In the genomic region with DNA sequence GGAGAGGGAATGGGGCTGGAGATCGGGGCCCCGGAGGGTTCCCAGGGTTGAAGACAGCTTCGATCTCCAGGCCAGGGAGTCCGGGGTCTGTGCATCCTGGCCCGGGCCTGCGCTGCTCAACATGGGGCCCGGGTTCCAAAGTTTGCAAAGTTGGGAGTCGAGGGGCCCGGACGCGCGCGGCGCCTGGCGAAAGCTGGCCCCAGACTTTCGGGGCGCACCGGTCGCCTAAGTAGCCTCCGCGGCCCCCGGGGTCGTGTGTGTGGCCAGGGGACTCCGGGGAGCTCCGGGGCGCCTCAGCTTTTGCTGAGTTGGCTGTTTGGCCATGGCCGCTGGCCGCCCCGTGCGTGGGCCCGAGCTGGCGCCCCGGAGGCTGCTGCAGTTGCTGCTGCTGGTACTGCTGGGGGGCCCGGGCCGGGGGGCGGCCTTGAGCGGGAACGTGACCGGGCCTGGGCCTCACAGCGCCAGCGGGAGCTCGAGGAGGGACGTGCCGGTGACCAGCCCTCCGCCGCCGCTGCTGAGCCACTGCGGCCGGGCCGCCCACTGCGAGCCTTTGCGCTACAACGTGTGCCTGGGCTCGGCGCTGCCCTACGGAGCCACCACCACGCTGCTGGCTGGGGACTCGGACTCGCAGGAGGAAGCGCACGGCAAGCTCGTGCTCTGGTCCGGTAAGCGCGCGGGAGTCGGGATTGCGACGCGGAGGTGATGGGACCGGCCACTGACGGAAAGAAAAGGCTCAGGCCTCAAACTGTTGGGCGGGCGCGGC, we compare ENCODE assay signal across 8 mouse cellular contexts. TPM values are rescaled to one million over a fixed set of nuclear protein-coding genes. Genes with fewer than 3 reads are reported as not detected.
DNase-seq lines count a peak whose midpoint lies in the region; ATAC-seq and TF ChIP-seq lines count a peak whose summit lies in the region.

No protein-coding gene starts in this region.

- H3K9ac ChIP-seq in hindbrain, embryonic 16.5 days (ENCODE audit: low read depth, low read length) = peak overlapping the region; percentile 81
- H3K9ac ChIP-seq in liver, embryonic 12.5 days = peak overlapping the region; percentile 82

- no peaks in the 10 kb centered on the region for H3K27me3 ChIP-seq in hindbrain, embryonic 16.5 days (replicated peaks; ENCODE audit: control insufficient read depth, insufficient read depth, low read length)
- H3K27me3 ChIP-seq in liver, embryonic 12.5 days (replicated peaks) = peaks cover 75% of the 10 kb centered on the region
- no peaks in the 10 kb centered on the region for H3K27me3 ChIP-seq in myocyte (ENCODE audit: control insufficient read depth, insufficient read depth, insufficient read length)

- WGBS in hindbrain, embryonic 16.5 days = under 1% methylated on average over 63 of the region's 75 CpGs
- WGBS in liver, embryonic 12.5 days (ENCODE audit: insufficient replicate concordance) = under 1% methylated on average over 75 of the region's 75 CpGs

- no peak for TF ChIP-seq CTCF in layer of hippocampus, adult 2 months (conservative IDR thresholded peaks at IDR 0.05)

- H3K4me1 ChIP-seq in brown adipose tissue, adult 24 weeks (ENCODE audit: control insufficient read depth, insufficient read depth, insufficient read length, low read length) = no peaks in the 10 kb centered on the region; the same call in 1 of the 2 replicates
- peaks cover 11% of the 10 kb centered on the region; the same call in 1 of the 2 replicates for H3K4me1 ChIP-seq in hindbrain, embryonic 16.5 days (ENCODE audit: control insufficient read depth, insufficient read depth, low read depth, low read length)
- peaks cover 26% of the 10 kb centered on the region for H3K4me1 ChIP-seq in liver, embryonic 12.5 days

- peak overlapping the region; percentile 69 for H3K4me3 ChIP-seq in layer of hippocampus, adult 2 months
- H3K4me3 ChIP-seq in brown adipose tissue, adult 24 weeks (ENCODE audit: insufficient read depth, low read depth, low read length) = peak overlapping the region; percentile 65
- H3K4me3 ChIP-seq in hindbrain, embryonic 16.5 days (ENCODE audit: low read length) = peak overlapping the region; percentile 74
- peak overlapping the region; percentile 69 for H3K4me3 ChIP-seq in liver, embryonic 12.5 days
- peak overlapping the region; percentile 59 for H3K4me3 ChIP-seq in myocyte

- peak; percentile 83 for ATAC-seq in hindbrain, embryonic 16.5 days
- peak; percentile 70 for ATAC-seq in liver, embryonic 12.5 days

- H3K27ac ChIP-seq in layer of hippocampus, adult 2 months = peak overlapping the region; percentile 84
- H3K27ac ChIP-seq in brown adipose tissue, adult 24 weeks (replicated peaks; ENCODE audit: low read depth, low read length) = no peak overlapping the region
- peak overlapping the region; percentile 89 for H3K27ac ChIP-seq in hindbrain, embryonic 16.5 days (ENCODE audit: low read depth, low read length)
- peak overlapping the region; percentile 80 for H3K27ac ChIP-seq in liver, embryonic 12.5 days

- H3K4me2 ChIP-seq in hindbrain, embryonic 16.5 days (ENCODE audit: low read length) = peak overlapping the region; percentile 97
- H3K4me2 ChIP-seq in liver, embryonic 12.5 days = peak overlapping the region; percentile 92
- H3K4me2 ChIP-seq in myocyte (ENCODE audit: low read depth) = peak overlapping the region; percentile 94

- TF ChIP-seq POLR2A in myocyte (IDR thresholded peaks at IDR 0.05; ENCODE audit: insufficient read length, low read depth) = peak; percentile 81

- H3K9me3 ChIP-seq in hindbrain, embryonic 16.5 days (ENCODE audit: control insufficient read depth, low read length) = no peaks in the 10 kb centered on the region
- H3K9me3 ChIP-seq in liver, embryonic 12.5 days (replicated peaks) = no peaks in the 10 kb centered on the region

- peaks cover 38% of the 10 kb centered on the region for H3K79me2 ChIP-seq in myocyte (ENCODE audit: control insufficient read depth, insufficient read depth)

- peak overlapping the region; percentile 82 for H3ac ChIP-seq in myocyte (ENCODE audit: control insufficient read depth, insufficient read length)

- no peak for DNase-seq in layer of hippocampus, adult 2 months (ENCODE audit: low spot score in 2 of 2)
- DNase-seq in layer of hippocampus, adult 18-20 months (ENCODE audit: low spot score in 2 of 2) = no peak
- peak; percentile 73 for DNase-seq in gastrocnemius, postnatal 10 days
- DNase-seq in urinary bladder, adult 2 months (ENCODE audit: low spot score) = peak; percentile 60

- no peaks in the 10 kb centered on the region for H3K36me3 ChIP-seq in hindbrain, embryonic 16.5 days (ENCODE audit: control insufficient read depth, insufficient read depth, low read length)
- H3K36me3 ChIP-seq in liver, embryonic 12.5 days = peaks cover 9% of the 10 kb centered on the region; the same call in 1 of the 2 replicates
- no peaks in the 10 kb centered on the region for H3K36me3 ChIP-seq in myocyte (ENCODE audit: control insufficient read depth, insufficient read depth)

TF ChIP-seq in myocyte, 11 proteins besides CTCF, POLR2A, EP300 and RAD21:
- peak in 1 of 3 experiments; percentile 38 for TF ChIP-seq MYOG (IDR thresholded peaks at IDR 0.05; ENCODE audit: control insufficient read depth in 1 of 3, insufficient read depth in 1 of 3, insufficient read length in 2 of 3, low read depth in 2 of 3)
- no peak for TF ChIP-seq TCF3 (IDR thresholded peaks at IDR 0.05; ENCODE audit: insufficient read length, low read depth)
- peak; percentile 76 for TF ChIP-seq POLR2AphosphoS2 (IDR thresholded peaks at IDR 0.05; ENCODE audit: insufficient read length, low read depth)
- TF ChIP-seq MAX (IDR thresholded peaks at IDR 0.05; ENCODE audit: low read depth) = no peak

RNA-seq across cellular contexts. Expression of a gene that starts 0.6 kb away (rescaled TPM):
- total RNA-seq in layer of hippocampus, adult 2 months (2021) = 10 to 100 TPM; 16.5 to 18.5 TPM
- total RNA-seq in layer of hippocampus, adult 18-20 months (2021) = 10 to 100 TPM; 17.1 to 18.6 TPM
- polyA plus RNA-seq in brown adipose tissue, adult 24 weeks (2012; ENCODE audit: insufficient read depth, insufficient read length, missing spikeins) = 7.6 and 8.8 TPM in 2 replicates
- 10 to 100 TPM; 21.2 to 26.3 TPM for total RNA-seq in gastrocnemius, postnatal 10 days (2021)
- 10.4 and 14.2 TPM in 2 replicates for polyA plus RNA-seq in hindbrain, embryonic 16.5 days (2015; fragmentation: Nextera tagmentation; extraction: Ambion mirVana)
- polyA plus RNA-seq in liver, embryonic 12.5 days (2016; fragmentation: Nextera tagmentation; extraction: Ambion mirVana) = 10.4 and 11.1 TPM in 2 replicates
- 30.2 TPM for polyA plus RNA-seq in myocyte (2012; fragmentation: generic; extraction: Trizol)
- polyA plus RNA-seq in urinary bladder, adult 2 months (2012; rRNA removed) = 30.5 and 42.6 TPM in 2 replicates

RNA-seq across cellular contexts. Expression of a gene that starts 31.9 kb away (rescaled TPM):
- total RNA-seq in layer of hippocampus, adult 2 months (2021) = 100 to 1,000 TPM; 237 to 264 TPM
- total RNA-seq in layer of hippocampus, adult 18-20 months (2021) = 100 to 1,000 TPM; 231 to 237 TPM
- 37.9 and 55.9 TPM in 2 replicates for polyA plus RNA-seq in brown adipose tissue, adult 24 weeks (2012; ENCODE audit: insufficient read depth, insufficient read length, missing spikeins)
- 10 to 100 TPM in 1 of 2 experiments, 1 to 10 TPM in 1; 8.8 to 11.8 TPM for total RNA-seq in gastrocnemius, postnatal 10 days (2021)
- polyA plus RNA-seq in hindbrain, embryonic 16.5 days (2015; fragmentation: Nextera tagmentation; extraction: Ambion mirVana) = 20.5 and 22.3 TPM in 2 replicates
- polyA plus RNA-seq in liver, embryonic 12.5 days (2016; fragmentation: Nextera tagmentation; extraction: Ambion mirVana) = 8.6 and 10.2 TPM in 2 replicates
- polyA plus RNA-seq in myocyte (2012; fragmentation: generic; extraction: Trizol) = 10.1 TPM
- 109 and 114 TPM in 2 replicates for polyA plus RNA-seq in urinary bladder, adult 2 months (2012; rRNA removed)

RNA-seq across cellular contexts. Expression of a gene that starts 41.8 kb away (rescaled TPM):
- 10 to 100 TPM; 31.7 to 34.8 TPM for total RNA-seq in layer of hippocampus, adult 2 months (2021)
- total RNA-seq in layer of hippocampus, adult 18-20 months (2021) = 10 to 100 TPM; 35.3 to 39.8 TPM
- 0.67 TPM in 1 of 2 replicates, not detected in the other for polyA plus RNA-seq in brown adipose tissue, adult 24 weeks (2012; ENCODE audit: insufficient read depth, insufficient read length, missing spikeins)
- 1 to 10 TPM; 3.1 to 5.1 TPM for total RNA-seq in gastrocnemius, postnatal 10 days (2021)
- polyA plus RNA-seq in hindbrain, embryonic 16.5 days (2015; fragmentation: Nextera tagmentation; extraction: Ambion mirVana) = 10.8 and 15.2 TPM in 2 replicates
- 197 and 203 TPM in 2 replicates for polyA plus RNA-seq in liver, embryonic 12.5 days (2016; fragmentation: Nextera tagmentation; extraction: Ambion mirVana)
- 8.6 TPM for polyA plus RNA-seq in myocyte (2012; fragmentation: generic; extraction: Trizol)
- 2.0 and 2.2 TPM in 2 replicates for polyA plus RNA-seq in urinary bladder, adult 2 months (2012; rRNA removed)

Comparison
In these comparisons a context has a peak if more than half of its experiments do, and no peak if none do; other contexts are left out.
1. DNase-seq: peak in gastrocnemius, postnatal 10 days (single experiment) and urinary bladder, adult 2 months (single experiment); none in layer of hippocampus, adult 2 months (0 of 2) and layer of hippocampus, adult 18-20 months (0 of 2).
2. RNA of a gene that starts 41.8 kb away (polyA plus RNA-seq): 197 to 203 TPM in liver, embryonic 12.5 days; 10.8 to 15.2 TPM in hindbrain, embryonic 16.5 days, 8.6 TPM in myocyte (single experiment), 2.0 to 2.2 TPM in urinary bladder, adult 2 months and 0.67 TPM in brown adipose tissue, adult 24 weeks; every median in the first group is over 10 times any median in the second.
3. Peak in every context shown above with its lines, with median percentiles within 50 percentile points of each other: H3K4me3 ChIP-seq and H3K4me2 ChIP-seq.